Mouse (Mus musculus): Measurements from ENCODE around the gene Uqcrh.

The Uqcrh gene

DNA sequence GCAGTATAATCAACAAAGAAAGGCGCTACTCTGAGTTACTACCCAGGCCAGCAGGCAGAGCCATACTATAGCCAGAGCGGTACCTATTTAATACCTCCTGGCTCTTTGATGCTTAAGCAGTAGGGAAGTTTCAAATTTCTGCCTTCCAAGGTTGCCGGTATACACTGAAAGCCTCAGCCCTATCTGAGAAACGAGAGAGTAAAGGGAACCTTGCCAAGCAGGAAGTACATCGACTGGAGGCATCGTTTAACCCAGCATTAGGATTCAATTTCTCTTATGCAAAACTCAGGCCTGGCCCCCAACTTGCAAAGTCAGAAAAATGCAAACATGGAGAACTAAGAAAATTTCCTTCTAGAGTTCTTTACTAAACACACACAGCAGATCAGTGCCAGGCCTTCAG, 4.8 kb downstream of the Uqcrh start:
- H3K27me3 ChIP-seq (ENCODE audit: insufficient read depth, low read length): no peaks in the 10 kb centered on the region
- H3K4me3 ChIP-seq (replicated peaks; ENCODE audit: low read length): no peak overlapping the region
- TF ChIP-seq CTCF (conservative IDR thresholded peaks at IDR 0.05; ENCODE audit: low read length) (no peak), NANOG (IDR thresholded peaks at IDR 0.05; ENCODE audit: borderline replicate concordance, low read length) (no peak), POU5F1 (IDR thresholded peaks at IDR 0.05; ENCODE audit: borderline replicate concordance, low read length) (no peak)
- H3K4me1 ChIP-seq (replicated peaks; ENCODE audit: low read depth, low read length): peaks cover 41% of the 10 kb centered on the region
- no peaks in the 10 kb centered on the region for H3K9me3 ChIP-seq (ENCODE audit: low read length)
- H3K36me3 ChIP-seq (ENCODE audit: insufficient read depth, low read length): peaks cover 59% of the 10 kb centered on the region

DNA sequence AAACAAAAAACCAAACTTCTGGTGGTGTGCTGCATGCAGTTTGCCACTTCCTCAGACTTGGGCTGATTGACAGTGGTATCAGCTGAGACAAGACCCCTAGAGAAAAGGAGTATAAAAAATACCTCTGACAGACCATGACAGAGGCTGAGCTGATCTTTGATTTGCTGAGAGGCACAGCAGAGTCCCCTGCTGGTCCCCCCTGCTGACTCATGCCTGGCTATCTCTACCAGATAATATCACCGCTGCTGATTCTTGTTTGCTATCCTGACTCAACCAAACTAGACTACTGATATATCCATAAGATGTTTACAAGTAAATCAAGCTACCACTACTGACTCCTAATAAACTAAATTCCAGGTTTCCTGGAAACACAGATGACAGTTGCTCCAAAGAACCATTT, 11.0 kb downstream of the Uqcrh start:
- Histone ChIP-seq H3K4me3 (replicated peaks; ENCODE audit: low read length) (no peak overlapping the region), H3K4me1 (replicated peaks; ENCODE audit: low read depth, low read length) (peaks cover 2% of the 10 kb centered on the region; the same call in 1 of the 2 replicates), H3K36me3 (ENCODE audit: insufficient read depth, low read length) (peaks cover 40% of the 10 kb centered on the region), H3K9me3 (ENCODE audit: low read length) (no peaks in the 10 kb centered on the region), H3K27me3 (ENCODE audit: insufficient read depth, low read length) (no peaks in the 10 kb centered on the region)
- TF ChIP-seq POU5F1 (IDR thresholded peaks at IDR 0.05; ENCODE audit: borderline replicate concordance, low read length): no peak
- no peak for TF ChIP-seq CTCF (conservative IDR thresholded peaks at IDR 0.05; ENCODE audit: low read length)
- no peak for TF ChIP-seq NANOG (IDR thresholded peaks at IDR 0.05; ENCODE audit: borderline replicate concordance, low read length)

DNA sequence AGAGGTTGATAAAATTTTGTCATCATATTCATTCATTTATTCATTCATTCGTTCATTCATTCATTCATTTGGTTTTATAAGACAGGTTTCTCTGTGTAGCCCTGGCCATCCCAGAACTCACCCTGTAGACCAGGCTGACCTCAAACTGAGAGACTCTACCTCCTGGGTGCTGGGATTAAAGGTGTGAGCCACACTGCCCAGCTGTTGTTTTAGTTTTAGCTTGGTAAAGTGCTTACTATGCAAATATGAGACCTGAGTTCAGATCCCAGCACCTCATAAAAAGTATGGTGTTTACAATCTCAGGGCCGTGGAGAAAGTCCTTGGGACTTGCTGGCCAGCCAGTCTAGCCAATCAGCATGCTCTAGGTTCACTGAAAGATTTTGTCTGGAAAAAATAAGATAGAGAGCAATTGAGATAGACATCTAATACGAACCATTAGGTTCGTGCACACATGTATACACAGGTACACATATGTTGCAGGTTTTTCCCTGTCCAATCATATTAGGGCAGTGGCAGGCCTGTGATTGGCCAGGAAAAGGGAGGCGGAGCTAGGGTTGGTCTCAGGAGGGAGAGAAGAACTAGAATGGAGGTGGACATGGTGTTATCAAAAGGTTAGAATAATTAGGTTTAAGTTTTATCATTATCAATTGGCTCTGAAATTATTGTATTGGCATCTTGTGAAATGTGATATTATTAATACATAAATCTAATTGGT, 15.7 kb downstream of the Uqcrh start:
- no peaks in the 10 kb centered on the region for H3K9me3 ChIP-seq (ENCODE audit: low read length)
- H3K4me1 ChIP-seq (replicated peaks; ENCODE audit: low read depth, low read length): peaks cover 7% of the 10 kb centered on the region
- peak overlapping the region; percentile 64 for H3K4me3 ChIP-seq (replicated peaks; ENCODE audit: low read length)
- no peaks in the 10 kb centered on the region for H3K27me3 ChIP-seq (ENCODE audit: insufficient read depth, low read length)
- H3K36me3 ChIP-seq (ENCODE audit: insufficient read depth, low read length): no peaks in the 10 kb centered on the region
- TF ChIP-seq POU5F1 (IDR thresholded peaks at IDR 0.05; ENCODE audit: borderline replicate concordance, low read length) (no peak), CTCF (conservative IDR thresholded peaks at IDR 0.05; ENCODE audit: low read length) (no peak), NANOG (IDR thresholded peaks at IDR 0.05; ENCODE audit: borderline replicate concordance, low read length) (no peak)

- Histone ChIP-seq H3K4me1 (replicated peaks; ENCODE audit: low read depth, low read length) (peaks cover 17% of the 10 kb centered on the region), H3K36me3 (ENCODE audit: insufficient read depth, low read length) (no peaks in the 10 kb centered on the region), H3K27me3 (ENCODE audit: insufficient read depth, low read length) (no peaks in the 10 kb centered on the region), H3K9me3 (ENCODE audit: low read length) (no peaks in the 10 kb centered on the region), H3K4me3 (replicated peaks; ENCODE audit: low read length) (no peak overlapping the region)
- TF ChIP-seq NANOG (IDR thresholded peaks at IDR 0.05; ENCODE audit: borderline replicate concordance, low read length) (no peak), CTCF (conservative IDR thresholded peaks at IDR 0.05; ENCODE audit: low read length) (peak; percentile 55)
Observed at GRCm38 (mm10) chr4:116057559-116057958, 17.3 kb downstream of the Uqcrh start.

GRCm38 (mm10) chr4:116053399-116053961, 21.4 kb downstream of the Uqcrh start, which contains the start of gene Nsun4:
Gene Nsun4 (minus strand): TSS chr4:116053876.
- peak within 1 kb of the TSS; percentile 84 for H3K4me3 ChIP-seq (replicated peaks; ENCODE audit: low read length)
- no peaks in the 10 kb centered on the region for H3K27me3 ChIP-seq (ENCODE audit: insufficient read depth, low read length)
- H3K4me1 ChIP-seq (replicated peaks; ENCODE audit: low read depth, low read length): peaks cover 29% of the 10 kb centered on the region
- peaks cover 31% of the 10 kb centered on the region for H3K36me3 ChIP-seq (ENCODE audit: insufficient read depth, low read length)
- H3K9me3 ChIP-seq (ENCODE audit: low read length): no peaks in the 10 kb centered on the region
- TF ChIP-seq CTCF (conservative IDR thresholded peaks at IDR 0.05; ENCODE audit: low read length) (no peak), NANOG (IDR thresholded peaks at IDR 0.05; ENCODE audit: borderline replicate concordance, low read length) (no peak), POU5F1 (IDR thresholded peaks at IDR 0.05; ENCODE audit: borderline replicate concordance, low read length) (no peak)

DNA sequence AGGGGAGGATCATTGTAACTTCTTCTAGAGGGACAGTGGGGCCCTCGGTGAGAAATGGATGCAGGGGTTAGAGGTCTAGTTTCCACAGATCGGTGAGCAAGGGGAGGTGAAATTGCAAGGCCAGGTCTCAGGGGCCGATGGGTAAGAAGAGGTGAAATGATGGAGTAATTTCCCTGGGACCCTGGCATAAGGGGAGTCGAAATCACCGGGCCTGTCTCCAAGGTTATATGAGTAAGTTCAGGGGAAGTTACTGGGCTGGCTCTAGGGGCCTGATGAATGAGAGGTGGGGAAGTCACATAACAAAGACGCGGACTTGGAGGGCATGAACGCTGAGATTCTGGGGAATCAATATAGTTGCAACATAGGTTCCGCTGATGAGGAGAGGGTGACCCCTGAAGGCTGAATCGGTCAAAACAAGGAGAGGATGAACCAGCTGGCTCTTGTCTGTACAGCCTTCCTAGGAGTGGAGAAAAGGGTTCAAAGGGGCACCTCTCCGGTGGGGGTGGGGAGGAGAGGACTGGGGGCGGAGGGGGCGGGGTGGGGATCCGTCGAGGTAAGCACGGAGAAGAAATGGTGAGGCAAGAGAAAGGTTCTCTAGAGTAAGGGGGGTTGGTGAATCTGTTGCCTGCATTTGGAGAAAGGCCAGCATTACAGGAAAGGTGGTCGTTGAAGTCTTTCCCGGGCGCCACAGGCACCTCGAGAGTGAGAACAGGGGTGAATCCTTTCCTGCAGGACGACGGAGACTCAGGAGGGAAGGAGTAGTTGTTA, 22.2 kb downstream of the Uqcrh start:
- Histone ChIP-seq H3K4me3 (replicated peaks; ENCODE audit: low read length) (peak overlapping the region; percentile 84), H3K27me3 (ENCODE audit: insufficient read depth, low read length) (no peaks in the 10 kb centered on the region), H3K9me3 (ENCODE audit: low read length) (no peaks in the 10 kb centered on the region), H3K4me1 (replicated peaks; ENCODE audit: low read depth, low read length) (peaks cover 29% of the 10 kb centered on the region), H3K36me3 (ENCODE audit: insufficient read depth, low read length) (peaks cover 39% of the 10 kb centered on the region)
- TF ChIP-seq CTCF (conservative IDR thresholded peaks at IDR 0.05; ENCODE audit: low read length): 0 out of 2 replicates have a peak, but pooled peaks have one; percentile 3
- no peak for TF ChIP-seq NANOG (IDR thresholded peaks at IDR 0.05; ENCODE audit: borderline replicate concordance, low read length)

DNA sequence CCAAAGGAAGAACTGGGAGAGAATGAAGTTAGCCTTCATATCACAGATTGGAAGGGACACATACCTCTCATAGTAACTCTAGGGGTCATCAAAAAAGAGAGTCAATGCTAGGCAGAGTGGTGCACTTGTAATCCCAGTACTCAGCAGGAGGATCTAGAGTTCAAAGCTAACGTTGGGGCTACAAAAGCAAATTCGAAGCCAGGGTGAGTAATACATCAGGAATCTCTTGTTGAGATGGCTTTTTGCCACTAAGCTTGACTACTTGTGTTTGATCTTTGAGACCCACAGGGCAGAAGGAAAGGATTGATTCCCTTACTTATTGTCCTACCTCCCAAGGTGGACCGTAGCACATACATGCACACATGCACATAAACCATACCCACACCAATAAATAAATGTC, 25.7 kb downstream of the Uqcrh start:
- peaks cover 58% of the 10 kb centered on the region for H3K36me3 ChIP-seq (ENCODE audit: insufficient read depth, low read length)
- H3K4me1 ChIP-seq (replicated peaks; ENCODE audit: low read depth, low read length): peaks cover 25% of the 10 kb centered on the region
- no peak overlapping the region for H3K4me3 ChIP-seq (replicated peaks; ENCODE audit: low read length)
- TF ChIP-seq NANOG (IDR thresholded peaks at IDR 0.05; ENCODE audit: borderline replicate concordance, low read length) (no peak), POU5F1 (IDR thresholded peaks at IDR 0.05; ENCODE audit: borderline replicate concordance, low read length) (no peak), CTCF (conservative IDR thresholded peaks at IDR 0.05; ENCODE audit: low read length) (no peak)
- H3K9me3 ChIP-seq (ENCODE audit: low read length): no peaks in the 10 kb centered on the region
- H3K27me3 ChIP-seq (ENCODE audit: insufficient read depth, low read length): no peaks in the 10 kb centered on the region

DNA sequence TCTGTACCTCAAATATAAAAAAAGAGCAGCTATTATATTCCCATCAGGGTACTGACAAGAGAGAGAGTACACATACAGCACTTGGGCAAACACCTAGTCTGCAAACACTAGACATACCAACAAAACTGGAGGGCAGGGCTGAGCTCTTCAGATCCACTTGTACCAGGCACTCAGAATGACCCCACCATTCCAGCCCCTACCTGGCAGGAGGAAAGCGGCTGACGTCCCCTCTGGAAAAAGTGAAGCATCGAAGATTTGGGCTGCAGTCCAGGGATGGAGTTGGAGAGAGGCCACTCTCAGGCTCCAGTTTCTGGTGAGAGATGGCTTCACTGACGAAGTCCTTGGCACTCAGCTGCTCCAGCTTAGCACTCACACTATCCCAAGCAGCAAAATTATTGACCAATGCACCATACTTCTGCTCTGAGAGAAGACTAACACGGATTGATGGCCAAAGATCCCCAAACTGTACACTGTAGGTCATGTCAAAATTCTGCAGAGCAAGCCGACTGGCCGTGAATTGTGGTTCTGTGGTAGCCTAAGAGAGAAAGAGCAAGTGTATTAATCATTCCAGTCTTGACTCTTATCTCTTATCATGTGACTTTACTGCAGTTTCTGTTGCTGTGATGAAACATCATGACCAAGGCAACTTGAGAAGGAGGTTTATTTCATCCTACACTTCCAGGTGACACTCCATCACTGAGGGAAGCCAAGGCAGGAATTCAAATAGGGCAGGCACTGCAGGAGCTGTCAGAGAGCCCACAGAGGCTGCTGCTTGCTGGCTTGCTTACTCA, 26.5 kb downstream of the Uqcrh start:
- no peaks in the 10 kb centered on the region for H3K9me3 ChIP-seq (ENCODE audit: low read length)
- H3K4me3 ChIP-seq (replicated peaks; ENCODE audit: low read length): no peak overlapping the region
- H3K4me1 ChIP-seq (replicated peaks; ENCODE audit: low read depth, low read length): peaks cover 21% of the 10 kb centered on the region
- no peak for TF ChIP-seq NANOG (IDR thresholded peaks at IDR 0.05; ENCODE audit: borderline replicate concordance, low read length)
- no peak for TF ChIP-seq POU5F1 (IDR thresholded peaks at IDR 0.05; ENCODE audit: borderline replicate concordance, low read length)
- TF ChIP-seq CTCF (conservative IDR thresholded peaks at IDR 0.05; ENCODE audit: low read length): no peak
- no peaks in the 10 kb centered on the region for H3K27me3 ChIP-seq (ENCODE audit: insufficient read depth, low read length)
- peaks cover 66% of the 10 kb centered on the region for H3K36me3 ChIP-seq (ENCODE audit: insufficient read depth, low read length)
